Mouse (Mus musculus) testis, adult 2 months (tissue): ENCODE measurements at regions not wholly inside any gene's neighbourhood (a gene's known extent, or its start where the extent isn't known, plus 50 kb on each side); places are given as distances from the start of the nearest gene placed in this dataset.

Experiments used
- H3K27ac ChIP-seq: fragments of 200-500 bp; 2 replicates; pipeline ENCODE4 v1.5.1; 2012; ENCODE audit warnings: low read depth, low read length; ENCODE audit not compliant: control insufficient read depth, insufficient read depth
- H3K27me3 ChIP-seq: fragments of 200-500 bp; 2 replicates; pipeline ENCODE4 v1.6.1; 2012; ENCODE audit warnings: mild to moderate bottlenecking, low read length, moderate library complexity; ENCODE audit not compliant: control insufficient read depth, insufficient read depth
- H3K36me3 ChIP-seq: fragments of 200-500 bp; 2 replicates; pipeline ENCODE4 v1.6.1; 2012; ENCODE audit warnings: mild to moderate bottlenecking, low read length; ENCODE audit not compliant: control insufficient read depth, insufficient read depth
- H3K4me1 ChIP-seq: fragments of 200-500 bp; 2 replicates; pipeline ENCODE4 v1.6.1; 2012; ENCODE audit warnings: low read length; ENCODE audit not compliant: control insufficient read depth, insufficient read depth
- H3K4me3 ChIP-seq: fragments of 200-500 bp; 2 replicates; pipeline ENCODE4 v1.5.1; 2012; ENCODE audit warnings: low read depth, mild to moderate bottlenecking, low read length, moderate library complexity, mixed read lengths; ENCODE audit not compliant: control insufficient read depth
- CTCF ChIP-seq: fragments of 200-500 bp; IDR thresholded peaks from 2 replicates; pipeline ENCODE4 v1.5.1; 2012; ENCODE audit warnings: low read depth, mild to moderate bottlenecking, inconsistent platforms, low read length, moderate library complexity; ENCODE audit not compliant: control insufficient read depth, insufficient read depth, insufficient replicate concordance
- POLR2A ChIP-seq: fragments of 200-500 bp; IDR thresholded peaks from 2 replicates; pipeline ENCODE4 v1.6.1; 2012; ENCODE audit warnings: low read depth, mild to moderate bottlenecking, inconsistent platforms, low read length, moderate library complexity; ENCODE audit not compliant: control insufficient read depth

DNA sequence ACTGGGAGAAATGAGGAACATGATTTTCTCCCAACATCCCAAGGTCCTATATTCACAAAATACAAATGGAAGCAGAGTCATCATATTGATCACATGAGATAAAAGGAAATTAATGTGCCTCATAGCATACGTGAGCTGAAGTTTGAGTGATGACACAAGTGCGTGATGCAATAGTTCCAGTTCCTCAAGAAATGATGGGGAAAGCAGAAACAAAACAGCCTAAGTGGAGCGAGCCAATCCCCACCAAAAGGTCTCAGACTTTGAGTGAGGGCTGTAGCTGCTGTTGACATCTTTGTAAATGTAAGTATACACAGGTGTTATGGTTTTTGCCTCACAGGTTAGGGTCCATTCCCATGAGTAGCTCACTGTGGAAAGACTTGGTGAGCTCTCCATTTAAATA, 763.0 kb downstream of the Dhx35 start:
- H3K4me3 ChIP-seq, result no peak overlapping the region
- H3K27me3 ChIP-seq, result no peaks in the 10 kb centered on the region
- no peaks in the 10 kb centered on the region for H3K36me3 ChIP-seq
- TF ChIP-seq CTCF, result no peak
- TF ChIP-seq POLR2A, result no peak
- no peak overlapping the region for H3K27ac ChIP-seq
- H3K4me1 ChIP-seq, result no peaks in the 10 kb centered on the region

DNA sequence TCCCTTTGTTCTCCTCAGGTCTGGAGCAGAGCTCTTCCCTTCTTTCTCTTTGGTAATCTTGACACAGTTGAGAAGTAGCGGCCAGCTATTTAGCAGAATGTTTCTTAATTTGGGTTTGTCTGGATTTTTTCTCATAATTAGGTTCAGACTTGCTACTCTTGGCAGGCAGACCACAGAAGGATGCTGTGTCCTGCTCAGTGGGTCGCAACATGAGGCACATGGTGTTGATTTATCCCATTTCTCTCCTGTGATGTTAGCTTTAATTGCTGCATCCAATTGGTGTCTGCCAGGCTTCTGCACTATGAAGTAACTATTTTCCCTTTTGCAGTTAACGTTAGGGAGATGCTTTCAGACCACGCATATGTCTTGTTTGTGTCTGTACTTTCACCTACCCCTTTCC, 768.7 kb downstream of the Gm826 start:
- Histone ChIP-seq H3K27me3 (no peaks in the 10 kb centered on the region), H3K4me1 (peaks cover 4% of the 10 kb centered on the region; the same call in 1 of the 2 replicates), H3K27ac (no peak overlapping the region), H3K36me3 (no peaks in the 10 kb centered on the region), H3K4me3 (no peak overlapping the region)
- TF ChIP-seq CTCF (no peak), POLR2A (no peak)

DNA sequence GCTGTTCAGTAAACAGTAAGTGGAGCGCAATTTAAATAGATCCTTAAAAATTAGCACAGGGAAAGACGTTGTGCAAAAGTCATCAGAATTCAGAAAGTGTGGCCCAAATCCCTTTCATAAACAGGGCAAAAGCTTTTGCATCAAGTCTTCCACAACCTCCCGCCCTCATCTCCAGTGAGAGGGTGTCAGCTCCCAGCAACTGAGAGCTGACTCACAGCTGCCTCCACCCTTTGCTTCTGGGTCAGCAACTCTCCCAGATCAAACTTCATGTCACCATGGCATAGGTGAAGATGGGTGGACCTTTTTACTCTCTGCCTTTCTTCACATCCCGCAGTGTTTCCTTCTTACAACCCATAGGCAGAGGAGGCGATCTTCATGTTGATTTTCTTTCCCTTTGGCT, 768.0 kb downstream of the Gm826 start:
- Histone ChIP-seq H3K36me3 (no peaks in the 10 kb centered on the region), H3K4me3 (no peak overlapping the region), H3K27ac (no peak overlapping the region), H3K4me1 (peaks cover 4% of the 10 kb centered on the region; the same call in 1 of the 2 replicates), H3K27me3 (no peaks in the 10 kb centered on the region)
- TF ChIP-seq POLR2A, result no peak
- TF ChIP-seq CTCF, result no peak

DNA sequence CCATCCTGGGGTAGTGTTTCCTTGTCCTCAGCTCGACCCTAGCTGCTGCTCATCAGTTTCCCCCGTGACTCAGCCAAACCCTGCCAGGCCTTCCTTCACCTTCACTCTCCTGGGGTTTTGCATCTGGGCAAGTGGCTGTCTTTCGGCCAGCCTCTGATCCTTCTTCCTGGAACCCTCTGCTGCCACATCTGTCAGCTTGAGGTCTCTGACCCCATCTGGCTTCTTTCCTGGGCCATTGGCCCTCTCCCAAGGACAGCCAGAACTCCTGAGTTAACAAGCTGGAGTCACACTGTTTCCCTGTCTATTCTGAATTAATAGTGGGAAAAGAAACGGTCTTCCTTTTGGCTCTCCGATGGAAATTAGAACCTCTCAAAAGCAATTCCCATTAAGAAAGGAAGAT, 767.5 kb downstream of the Gm826 start:
- no peaks in the 10 kb centered on the region for H3K27me3 ChIP-seq
- peaks cover 4% of the 10 kb centered on the region; the same call in 1 of the 2 replicates for H3K4me1 ChIP-seq
- H3K27ac ChIP-seq, result no peak overlapping the region
- H3K4me3 ChIP-seq, result no peak overlapping the region
- TF ChIP-seq POLR2A, result no peak
- no peak for TF ChIP-seq CTCF
- H3K36me3 ChIP-seq, result no peaks in the 10 kb centered on the region

DNA sequence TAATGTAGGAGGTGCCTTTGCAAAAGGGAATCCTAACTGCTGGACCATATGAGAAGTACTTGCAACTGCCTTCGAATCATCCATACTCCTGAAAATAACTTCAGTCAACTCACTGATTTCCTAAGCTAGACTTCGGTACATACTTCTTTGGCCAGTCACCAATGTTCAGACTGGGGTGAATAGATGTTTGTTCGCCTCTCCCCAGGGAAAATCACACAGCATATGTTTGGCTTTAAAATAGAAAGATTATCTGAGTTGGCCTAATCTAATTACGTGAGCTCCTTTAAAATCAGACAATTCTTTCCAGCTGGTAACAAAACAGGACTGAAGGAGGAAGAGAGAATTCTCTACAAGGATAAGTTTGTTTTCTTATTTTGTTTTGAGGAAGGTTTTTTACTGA, 765.6 kb downstream of the Gm826 start:
- H3K27me3 ChIP-seq, result no peaks in the 10 kb centered on the region
- TF ChIP-seq POLR2A (no peak), CTCF (no peak)
- no peaks in the 10 kb centered on the region for H3K36me3 ChIP-seq
- H3K4me3 ChIP-seq, result no peak overlapping the region
- no peak overlapping the region for H3K27ac ChIP-seq
- peaks cover 4% of the 10 kb centered on the region; the same call in 1 of the 2 replicates for H3K4me1 ChIP-seq

DNA sequence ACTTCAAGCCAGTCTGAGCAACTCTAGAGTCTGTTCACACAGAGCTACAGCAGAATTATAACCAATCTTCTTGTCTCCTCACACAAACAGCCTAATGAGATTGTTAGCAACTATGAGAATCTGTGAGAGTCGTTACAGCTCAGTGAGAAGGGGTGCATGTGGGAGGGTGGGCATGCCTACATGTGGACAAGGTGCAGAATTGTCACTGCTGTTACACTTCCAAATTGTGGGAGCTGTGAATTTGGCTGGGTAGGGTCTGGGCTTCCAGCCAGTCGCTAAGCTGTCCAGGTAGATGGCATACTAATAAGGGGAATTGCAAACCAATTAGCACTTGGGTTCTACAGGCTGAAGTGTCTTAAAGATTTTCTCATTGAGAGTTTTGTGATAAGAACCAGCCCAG, 762.1 kb downstream of the Gm826 start:
- no peak overlapping the region for H3K4me3 ChIP-seq
- H3K4me1 ChIP-seq, result no peaks in the 10 kb centered on the region
- no peaks in the 10 kb centered on the region for H3K36me3 ChIP-seq
- H3K27me3 ChIP-seq, result no peaks in the 10 kb centered on the region
- TF ChIP-seq CTCF (no peak), POLR2A (no peak)
- no peak overlapping the region for H3K27ac ChIP-seq

DNA sequence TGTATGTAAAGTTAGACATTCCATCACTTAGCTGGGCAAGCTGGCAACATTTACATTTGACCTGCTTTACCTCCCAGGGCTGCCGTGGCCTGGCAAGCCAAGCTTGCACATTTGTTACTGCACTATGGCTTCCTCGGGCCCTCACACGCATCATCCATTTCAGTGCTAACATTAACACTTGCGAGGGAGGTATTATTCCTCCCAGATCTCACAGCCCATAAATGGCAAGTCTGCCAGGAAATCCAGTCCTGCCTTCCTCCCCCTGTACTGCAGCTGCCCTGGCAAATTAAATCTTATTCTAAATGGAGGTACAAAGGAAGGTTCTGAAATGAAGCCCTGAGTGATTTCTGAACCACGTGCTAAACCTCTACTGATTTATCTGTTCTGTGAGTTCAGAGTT, 758.7 kb downstream of the Gm826 start:
- Histone ChIP-seq H3K4me3 (no peak overlapping the region), H3K27ac (no peak overlapping the region), H3K36me3 (no peaks in the 10 kb centered on the region), H3K4me1 (no peaks in the 10 kb centered on the region), H3K27me3 (no peaks in the 10 kb centered on the region)
- TF ChIP-seq POLR2A (no peak), CTCF (no peak)

DNA sequence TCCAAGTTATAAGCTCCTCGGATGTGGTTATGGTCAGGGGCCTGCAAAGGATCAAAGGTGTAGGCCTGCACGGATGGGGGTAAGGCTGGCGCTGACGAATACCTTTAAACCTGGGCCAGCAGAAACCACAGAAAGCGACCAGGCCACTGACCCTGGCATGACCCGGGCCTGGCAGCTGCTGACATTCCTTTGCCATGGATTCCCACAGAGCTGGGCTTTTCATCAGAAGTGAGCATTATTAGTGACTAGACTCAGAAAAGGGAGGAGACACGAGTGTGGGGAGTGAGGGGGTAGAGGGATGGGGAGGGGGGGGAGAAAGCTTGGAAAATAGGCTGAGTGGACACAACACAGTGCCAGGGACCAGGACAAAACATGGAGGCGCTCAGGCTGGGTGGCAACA, 750.9 kb downstream of the Gm826 start:
- H3K27me3 ChIP-seq, result no peaks in the 10 kb centered on the region
- no peaks in the 10 kb centered on the region for H3K36me3 ChIP-seq
- TF ChIP-seq POLR2A, result no peak
- TF ChIP-seq CTCF, result no peak
- H3K4me3 ChIP-seq, result no peak overlapping the region
- no peaks in the 10 kb centered on the region for H3K4me1 ChIP-seq
- H3K27ac ChIP-seq, result no peak overlapping the region
